Mouse (Mus musculus): ENCODE measurements around the gene Urm1. TPM values are rescaled to one million over a fixed set of nuclear protein-coding genes. Genes with fewer than 3 reads are reported as not detected.
"Not testable (repeated sequence)": the region's sequence is repeated elsewhere in the genome, so short reads cannot be mapped to it uniquely, and the experiment has no call there.

The Urm1 gene
- 10 to 100 TPM; 36.7 to 36.8 TPM for total RNA-seq (2021)
- long read RNA-seq, experiment 1, transcript Urm1-201 (5 exons, 2,196 nt), result major isoform, 11 of 26 reads
- long read RNA-seq, experiment 1, partial matches to known transcripts, result 0 of 26 reads
- long read RNA-seq, experiment 1, other reads (novel, unspliced or antisense), result 12 of 26 reads
- long read RNA-seq, experiment 2, transcript Urm1-201 (5 exons, 2,196 nt), result major isoform, 10 of 18 reads
- long read RNA-seq, experiment 2, partial matches to known transcripts, result 0 of 18 reads
- long read RNA-seq, experiment 2, other reads (novel, unspliced or antisense), result 8 of 18 reads

DNA sequence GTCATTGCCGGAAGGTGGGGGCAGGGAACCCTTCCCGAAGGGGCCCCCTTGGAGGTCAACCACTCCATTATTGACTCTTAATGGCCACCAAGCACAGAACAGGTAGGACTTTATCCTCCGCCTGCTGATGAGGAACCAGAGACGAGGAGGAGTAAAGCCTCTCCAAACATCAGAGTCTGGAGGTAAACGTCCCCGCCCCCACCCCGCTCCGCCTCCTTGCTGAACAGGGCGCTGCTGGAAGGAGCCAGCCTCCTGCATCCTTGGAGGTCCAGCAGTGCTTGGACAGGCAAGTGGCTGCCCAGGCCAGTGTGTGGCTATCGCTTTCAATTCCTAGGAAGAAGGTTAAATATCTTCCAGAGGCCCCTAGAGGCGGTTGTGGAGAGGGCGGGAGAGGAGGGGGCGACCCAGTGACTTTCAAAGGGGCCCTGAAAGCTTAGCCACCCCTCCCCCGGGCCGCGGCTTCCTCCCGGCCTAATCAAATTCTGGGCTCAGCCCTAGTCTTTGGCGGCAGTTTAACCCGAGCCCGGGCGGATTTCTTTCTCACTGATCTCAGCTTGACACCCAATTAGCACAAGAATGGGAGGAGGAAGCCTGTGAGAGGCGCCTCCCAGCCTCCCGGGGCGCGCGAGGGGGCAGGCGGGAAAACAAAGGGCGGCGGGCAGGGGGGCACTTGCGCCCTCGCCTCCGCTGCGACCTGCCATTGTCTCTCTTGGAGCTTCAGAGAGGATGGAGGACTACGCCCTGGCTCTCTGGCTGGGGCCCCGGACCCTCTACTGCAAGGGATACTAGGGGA lies at the start of gene Urm1:
Gene Urm1, plus strand, starts transcription at position 51 of the 793 bp plus-strand sequence.
- DNase-seq, result peak; percentile 61 to 76

DNA sequence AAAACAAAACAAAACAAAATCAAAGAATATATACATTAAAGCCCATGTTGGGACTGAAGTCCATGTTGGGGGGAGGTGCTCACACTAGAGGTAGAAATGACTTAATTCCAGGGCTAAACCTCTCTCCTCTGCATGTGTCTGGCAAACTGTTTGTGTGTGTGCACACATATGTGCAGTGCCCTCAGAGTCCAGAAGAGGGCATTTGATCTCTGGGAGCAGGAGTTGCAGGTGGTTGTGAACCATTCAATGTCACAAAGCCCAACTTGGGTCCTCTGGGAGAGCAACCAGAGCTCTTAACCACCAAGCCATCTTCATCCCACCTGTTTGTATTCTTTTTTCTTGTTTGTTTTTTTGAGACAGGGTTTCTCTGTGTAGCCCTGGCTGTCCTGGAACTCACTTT lies 49.7 kb upstream of the Urm1 start:
- no peak for DNase-seq

DNA sequence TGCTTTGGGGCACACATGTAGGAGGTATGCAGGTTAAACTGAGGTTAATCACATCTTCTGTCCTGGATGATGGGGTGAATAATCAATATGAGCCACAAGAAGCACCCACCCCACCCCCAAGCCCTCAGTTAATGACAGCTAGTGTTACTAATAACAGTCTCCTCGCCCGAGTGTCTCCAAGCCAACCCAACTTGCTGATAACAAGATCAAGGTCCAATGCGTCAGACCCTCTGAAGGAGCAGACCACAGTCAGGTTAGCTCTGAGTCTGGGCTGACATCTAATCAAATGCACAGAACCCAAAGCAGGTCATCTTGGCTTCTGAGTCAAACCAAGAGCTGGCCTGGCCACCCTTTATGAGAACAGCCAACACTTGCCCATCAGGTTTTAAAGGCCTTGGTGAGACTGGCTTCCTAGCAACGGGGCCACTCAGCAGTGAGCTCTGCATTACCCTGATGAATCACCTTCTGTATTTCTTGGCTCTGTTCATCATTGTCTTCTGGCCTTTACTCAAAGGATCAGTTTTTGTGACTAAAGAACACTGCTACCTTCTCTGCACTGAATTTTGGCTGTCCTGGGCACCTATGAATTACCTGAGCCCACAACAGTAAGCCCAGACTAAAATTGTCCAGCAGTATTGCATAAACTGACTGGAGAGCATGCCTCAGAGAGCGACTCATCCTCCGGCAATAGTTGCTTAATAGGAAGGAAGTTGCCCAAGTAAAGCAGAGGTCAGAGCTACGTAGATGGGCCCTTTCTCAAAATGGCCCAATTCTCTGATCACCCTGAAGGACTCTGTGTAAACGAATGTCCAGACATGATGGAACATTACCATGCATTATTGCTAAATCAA lies 48.0 kb upstream of the Urm1 start:
- DNase-seq, result peak; percentile 61

DNA sequence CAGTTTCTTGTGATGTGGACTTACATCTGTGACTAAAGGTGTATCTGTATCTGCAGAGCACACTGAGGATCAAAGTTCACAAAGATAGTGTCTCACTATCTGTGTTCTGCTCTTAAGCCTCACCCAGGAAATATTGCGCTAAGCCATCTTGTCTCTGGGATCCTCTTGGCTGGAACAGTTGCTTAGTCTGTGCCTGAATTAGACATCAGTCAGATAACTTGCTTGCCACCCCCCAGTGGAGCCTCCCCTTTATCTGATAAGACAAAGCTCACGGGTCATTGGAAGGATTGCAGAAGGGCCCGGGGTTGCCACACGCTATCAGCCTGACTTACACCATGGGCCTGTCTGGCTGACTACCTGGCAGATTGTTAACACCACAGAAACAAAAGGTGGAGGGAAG lies 46.6 kb upstream of the Urm1 start:
- DNase-seq, result no peak

DNA sequence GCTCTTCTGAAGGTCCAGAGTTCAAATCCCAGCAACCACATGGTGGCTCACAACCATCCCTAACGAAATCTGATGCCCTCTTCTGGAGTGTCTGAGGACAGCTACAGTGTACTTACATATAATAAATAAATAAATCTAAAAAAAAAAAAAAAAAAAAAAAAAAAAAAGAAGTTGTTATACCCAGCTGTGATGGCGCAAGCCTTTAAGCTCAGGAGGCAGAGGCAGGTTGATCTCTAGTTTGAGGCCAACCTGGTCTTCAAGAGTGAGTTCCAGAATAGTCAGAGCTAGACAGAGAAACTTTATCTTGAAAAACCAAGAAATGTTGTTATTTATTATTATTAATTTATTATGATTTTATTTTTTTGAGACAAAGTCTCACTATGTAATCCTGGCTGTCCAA lies 38.6 kb upstream of the Urm1 start:
- not testable (repeated sequence) for DNase-seq

DNA sequence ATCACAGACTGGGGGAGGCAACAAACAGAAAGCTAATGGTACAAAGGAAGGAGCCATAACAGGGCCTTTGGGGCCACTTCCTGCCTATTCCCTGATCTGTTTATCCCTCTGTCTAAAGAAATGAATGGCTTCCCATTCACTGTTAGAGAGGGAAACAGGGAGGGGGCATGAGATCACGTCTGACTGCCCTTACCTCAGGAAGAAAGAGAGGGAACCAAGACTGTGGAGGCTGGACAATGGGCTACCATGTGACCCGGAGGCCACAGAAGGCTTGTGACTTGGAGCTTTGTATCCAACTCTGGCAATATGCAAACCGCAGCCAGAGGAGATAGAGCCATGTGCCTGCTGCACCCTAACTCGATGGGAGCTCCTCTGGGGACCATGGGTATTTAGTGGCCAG lies 35.6 kb upstream of the Urm1 start:
- DNase-seq, result no peak

DNA sequence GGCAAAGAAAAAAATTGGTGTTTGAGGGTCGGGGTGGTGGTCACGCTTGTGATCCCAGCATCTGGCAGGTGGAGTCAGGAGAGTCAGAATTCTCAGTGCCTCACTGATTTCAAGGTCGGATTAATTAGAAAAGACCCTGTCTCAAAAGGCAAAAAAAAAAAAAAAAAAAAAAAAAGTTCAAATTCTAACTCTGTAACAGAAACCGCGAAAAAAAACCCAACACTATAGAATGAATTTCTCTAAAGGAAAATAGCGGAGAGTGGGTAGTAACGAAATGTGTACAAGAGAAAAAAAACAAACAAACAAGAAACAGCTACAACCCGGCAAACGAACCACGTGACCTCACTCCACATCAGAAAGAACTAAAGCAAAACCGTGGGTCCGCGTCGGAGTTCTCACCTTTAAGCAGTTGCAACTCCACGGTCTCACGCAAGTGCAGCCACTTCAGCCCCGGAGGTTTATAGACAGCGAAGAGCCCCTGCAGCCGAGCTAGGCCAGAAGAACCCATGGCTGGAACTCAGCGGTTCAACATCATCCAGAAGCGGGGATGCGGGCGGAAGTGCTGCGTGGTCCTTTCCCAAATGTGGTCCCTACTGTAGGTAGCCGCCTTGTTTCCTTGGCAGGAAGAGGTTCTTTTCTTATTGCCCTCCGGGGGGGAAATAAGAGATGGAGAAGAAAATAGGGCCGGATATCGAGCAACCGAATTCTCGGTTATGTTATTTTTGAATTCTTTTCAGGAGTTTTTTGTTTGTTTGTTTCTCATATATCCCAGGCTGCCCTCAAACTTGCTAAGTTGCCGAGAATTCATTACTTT lies 32.6 kb upstream of the Urm1 start, which contains the start of gene Coq4:
Gene Coq4, plus strand, starts transcription at position 390 of the 814 bp plus-strand sequence.
- DNase-seq, result peak; percentile 89 to 91

DNA sequence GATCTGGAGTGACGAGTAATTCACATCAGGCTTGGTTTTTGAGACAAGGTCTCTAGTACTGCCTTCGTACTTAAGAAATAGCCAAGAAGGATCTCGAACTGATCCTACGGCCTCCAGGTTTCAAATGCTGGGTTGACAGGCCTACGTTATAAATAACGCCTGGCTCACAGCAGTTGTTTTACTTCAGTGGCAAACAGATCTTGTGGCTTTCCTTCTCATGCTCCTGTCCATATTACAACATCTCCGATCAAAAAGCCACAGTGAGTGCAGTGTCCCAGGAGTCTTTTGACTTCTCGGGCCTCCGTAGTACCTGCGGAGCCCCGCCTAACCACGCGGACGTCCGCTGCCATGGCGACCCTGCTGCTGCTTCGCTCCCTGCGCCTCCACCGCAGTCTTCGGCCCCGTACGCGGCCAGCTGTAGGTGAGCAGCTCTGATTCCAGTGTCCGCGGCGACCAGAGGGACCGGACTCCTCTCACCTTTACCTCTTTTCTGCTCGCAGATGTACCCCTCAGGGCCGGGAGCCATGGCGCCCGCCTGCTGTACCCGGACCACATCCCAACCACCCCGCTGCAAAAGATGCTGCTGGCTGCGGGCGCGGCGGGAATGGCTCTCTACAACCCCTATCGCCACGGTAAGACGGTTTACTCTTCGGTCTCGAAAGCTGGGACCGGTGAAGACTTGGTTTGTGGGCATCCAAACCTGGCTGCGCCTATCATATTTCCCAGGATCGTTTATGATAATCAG lies 31.8 kb upstream of the Urm1 start, which contains the start of gene Trub2:
Gene Trub2, minus strand, starts transcription at position 566 of the 745 bp plus-strand sequence.
- DNase-seq, result peak; percentile 91 to 92

DNA sequence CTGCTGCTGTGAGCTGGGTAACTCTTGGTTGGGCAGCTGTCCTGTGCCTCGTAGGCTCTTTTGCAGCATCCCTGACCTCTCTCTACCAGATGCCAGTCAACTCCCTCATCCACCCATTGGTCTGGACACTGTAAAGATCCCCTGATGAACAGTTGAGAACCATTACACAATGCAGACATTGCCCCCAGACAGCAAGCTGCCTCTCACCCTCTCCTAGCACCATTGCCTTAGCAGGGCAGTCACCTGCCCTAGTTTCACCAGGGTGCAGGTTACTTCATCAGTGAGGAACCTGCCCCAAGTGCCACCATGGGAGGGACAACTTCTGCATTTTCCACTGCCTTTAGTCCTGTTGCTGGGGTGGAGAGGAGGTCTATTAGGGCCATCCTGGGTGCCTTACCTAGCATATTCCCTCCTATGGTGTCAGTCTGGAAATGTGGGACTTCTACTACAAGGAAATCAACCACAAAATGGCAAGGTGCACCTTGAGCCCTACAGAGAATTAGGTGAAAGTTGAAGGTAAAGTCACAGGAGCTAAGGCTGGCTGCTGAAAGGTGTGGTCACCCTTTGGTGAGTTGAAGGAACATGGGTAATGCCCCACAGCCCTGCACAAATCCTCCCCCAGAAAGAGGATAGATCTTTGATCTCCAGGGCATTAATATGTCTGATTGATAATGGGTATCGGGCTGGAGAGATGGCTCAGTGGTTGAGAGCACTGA lies 26.9 kb upstream of the Urm1 start:
- DNase-seq, result no peak

DNA sequence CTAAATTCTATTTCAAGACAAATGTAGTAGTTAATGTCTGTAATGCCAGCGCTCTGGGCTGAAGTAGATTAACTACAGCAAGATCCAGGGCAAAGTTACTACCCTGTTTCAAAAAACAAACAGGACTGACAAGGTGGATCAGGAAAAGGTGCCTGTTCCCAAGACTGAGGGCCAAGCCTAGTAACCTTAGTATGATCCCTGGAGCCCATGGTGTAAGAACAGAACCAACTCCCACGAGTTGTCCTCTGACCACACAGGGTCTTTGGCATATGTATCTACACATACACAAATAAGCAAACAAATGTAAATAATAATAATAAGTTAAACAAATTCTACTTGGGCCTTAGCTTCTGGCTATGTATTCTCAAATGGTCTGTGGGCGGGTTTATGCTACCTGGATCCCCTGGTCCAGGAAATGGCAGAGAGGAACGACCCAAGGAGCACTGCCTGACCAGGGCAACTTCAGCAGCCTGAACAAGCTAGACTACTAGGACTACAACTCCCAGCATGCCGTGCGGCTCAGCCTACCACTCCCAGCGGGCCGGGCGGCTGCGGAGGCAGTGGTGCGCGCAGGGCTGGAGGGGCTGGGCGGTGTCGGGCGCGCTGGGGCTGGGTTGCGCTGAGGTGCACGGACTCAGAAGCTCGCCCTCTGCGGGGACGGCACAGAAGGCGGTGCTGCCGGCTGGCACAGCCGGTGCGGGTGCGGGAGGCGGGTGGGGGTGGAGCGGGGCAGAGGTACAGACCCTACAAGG lies 17.6 kb upstream of the Urm1 start, which contains the start of gene Slc27a4:
Gene Slc27a4, plus strand, starts transcription at position 560 of the 752 bp plus-strand sequence.
- peak; percentile 99 for DNase-seq

DNA sequence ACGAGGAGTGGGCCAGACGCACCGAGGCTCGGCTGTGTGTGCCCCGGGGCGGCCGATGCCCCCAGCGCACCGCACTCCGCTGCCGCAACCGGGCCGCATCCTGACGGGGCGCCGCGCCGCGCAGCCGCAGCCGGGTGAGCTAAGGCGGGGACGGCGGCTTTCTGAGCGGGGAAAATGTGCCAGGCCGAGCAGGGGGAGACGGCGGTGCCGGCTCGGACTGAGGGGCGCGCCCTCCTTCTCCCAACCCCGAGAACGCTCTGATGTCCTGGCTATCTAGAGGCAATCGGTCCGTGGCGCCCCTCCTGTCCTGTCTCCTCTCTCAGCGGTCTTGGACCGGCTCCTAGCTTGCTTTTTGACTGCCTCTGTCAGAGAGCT lies 17.1 kb upstream of the Urm1 start:
- no peak for DNase-seq

DNA sequence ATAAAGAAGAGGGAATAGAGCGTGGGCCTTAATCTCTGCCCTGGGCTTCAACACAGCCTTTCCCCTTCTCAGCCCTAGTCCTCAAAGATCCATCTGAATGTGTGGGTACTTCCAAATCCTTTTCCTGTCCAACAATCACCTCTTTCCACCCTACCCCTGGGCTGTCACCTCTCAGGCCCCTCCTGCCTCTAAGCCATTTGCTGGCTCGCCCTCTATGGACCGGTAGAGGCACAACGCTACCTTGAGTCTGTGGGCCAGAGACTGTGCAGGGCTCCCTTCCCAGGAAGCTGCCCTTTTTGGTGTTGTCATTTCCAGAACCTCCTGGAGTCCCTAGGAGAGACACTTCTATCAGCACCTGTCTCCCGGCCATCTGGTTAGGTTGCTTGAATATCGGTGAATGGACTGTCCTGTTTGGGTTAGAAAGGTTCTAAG lies 16.5 kb upstream of the Urm1 start:
- DNase-seq, result peak; percentile 30 to 45

DNA sequence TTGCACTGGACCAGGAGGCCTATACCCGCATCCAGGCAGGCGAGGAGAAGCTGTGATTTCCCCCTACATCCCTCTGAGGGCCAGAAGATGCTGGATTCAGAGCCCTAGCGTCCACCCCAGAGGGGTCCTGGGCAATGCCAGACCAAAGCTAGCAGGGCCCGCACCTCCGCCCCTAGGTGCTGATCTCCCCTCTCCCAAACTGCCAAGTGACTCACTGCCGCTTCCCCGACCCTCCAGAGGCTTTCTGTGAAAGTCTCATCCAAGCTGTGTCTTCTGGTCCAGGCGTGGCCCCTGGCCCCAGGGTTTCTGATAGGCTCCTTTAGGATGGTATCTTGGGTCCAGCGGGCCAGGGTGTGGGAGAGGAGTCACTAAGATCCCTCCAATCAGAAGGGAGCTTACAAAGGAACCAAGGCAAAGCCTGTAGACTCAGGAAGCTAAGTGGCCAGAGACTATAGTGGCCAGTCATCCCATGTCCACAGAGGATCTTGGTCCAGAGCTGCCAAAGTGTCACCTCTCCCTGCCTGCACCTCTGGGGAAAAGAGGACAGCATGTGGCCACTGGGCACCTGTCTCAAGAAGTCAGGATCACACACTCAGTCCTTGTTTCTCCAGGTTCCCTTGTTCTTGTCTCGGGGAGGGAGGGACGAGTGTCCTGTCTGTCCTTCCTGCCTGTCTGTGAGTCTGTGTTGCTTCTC lies 4.0 kb upstream of the Urm1 start:
- DNase-seq, result no peak

DNA sequence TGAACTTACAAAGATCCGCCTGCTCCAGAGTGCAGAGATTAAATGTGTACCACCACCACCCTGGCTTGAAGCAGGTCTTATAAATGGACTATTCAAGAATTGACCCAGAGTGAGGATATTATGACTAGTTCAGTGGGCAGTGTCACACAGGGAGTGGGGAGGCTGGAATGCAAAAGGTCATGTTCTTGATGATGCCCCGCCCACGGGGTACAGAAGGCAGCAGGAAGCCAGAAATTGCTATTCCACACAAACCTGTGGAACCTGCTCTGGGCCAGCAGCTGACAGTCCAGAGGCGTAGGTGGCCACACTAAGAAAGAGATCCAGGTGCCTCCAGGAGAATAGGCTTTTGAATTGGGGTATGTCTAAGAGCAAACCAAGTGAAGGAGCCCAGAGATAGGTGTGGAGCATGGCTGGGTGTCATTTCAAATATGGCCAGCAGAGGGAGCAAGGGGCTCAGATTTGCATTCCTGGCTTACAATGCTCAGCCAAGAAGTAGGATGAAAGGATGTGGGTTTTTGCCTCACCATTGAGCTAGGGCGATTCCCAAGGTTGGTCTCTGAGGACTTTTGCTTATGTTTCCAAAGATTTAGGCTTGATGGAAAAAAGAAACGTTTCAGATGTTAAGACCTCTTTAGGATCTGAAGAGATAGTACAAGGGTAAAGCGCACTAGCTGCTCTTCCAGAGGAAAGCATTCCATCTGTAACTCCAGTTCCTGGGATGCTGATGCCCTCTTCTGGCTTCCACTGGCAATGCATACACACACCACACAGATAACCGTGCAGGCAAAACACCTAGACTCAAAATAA lies 2.2 kb upstream of the Urm1 start:
- peak; percentile 83 to 88 for DNase-seq

DNA sequence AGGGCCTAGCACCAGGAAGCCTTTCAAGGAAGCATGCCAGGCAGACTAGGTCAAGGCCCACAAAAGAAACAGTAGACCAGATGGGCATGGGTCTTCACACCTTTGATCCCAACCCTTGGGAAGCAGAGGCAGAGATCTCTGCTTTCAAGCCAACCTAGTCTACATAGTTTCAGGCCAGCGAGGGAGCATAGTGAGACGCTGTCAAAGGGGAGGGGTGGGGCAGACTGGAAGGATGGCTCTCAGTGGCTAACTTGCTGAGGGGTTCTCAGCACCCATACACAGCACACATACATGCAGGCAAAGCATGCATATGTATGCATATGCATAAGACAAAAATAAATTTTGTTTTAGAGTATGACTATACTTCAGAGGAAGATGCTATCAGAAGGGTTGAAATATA lies 512 bp upstream of the Urm1 start:
- no peak for DNase-seq

DNA sequence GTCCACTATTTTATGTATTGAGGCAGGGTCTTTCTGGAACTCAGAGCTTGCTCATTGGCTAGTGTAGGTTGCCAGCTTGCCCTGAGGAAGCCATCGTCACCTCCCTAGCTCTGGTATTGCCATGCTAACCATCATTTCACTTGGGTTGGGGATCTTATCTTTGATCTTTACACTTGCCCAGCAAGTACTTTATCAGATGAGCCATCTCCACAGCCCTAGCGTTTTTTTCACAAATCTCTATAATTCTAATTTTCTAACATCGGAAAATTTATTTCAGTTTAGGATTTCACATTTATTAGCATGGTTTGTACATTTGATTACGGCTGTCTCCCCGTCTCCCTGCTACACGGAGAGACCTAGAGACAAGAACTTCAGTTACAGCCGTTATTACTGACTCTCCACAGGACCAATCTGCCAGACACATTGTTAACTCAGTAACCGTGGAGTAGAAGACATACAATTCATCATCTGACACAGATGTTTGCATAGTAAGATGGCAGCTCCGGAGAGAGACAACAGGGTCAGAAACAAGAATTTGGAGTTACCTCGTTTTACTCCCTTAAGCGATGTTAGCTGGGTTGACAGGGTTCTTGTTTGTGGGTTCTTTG lies 6.5 kb downstream of the Urm1 start:
- no peak for DNase-seq
